Mouse (Mus musculus): ENCODE data around the gene Srgap1.

The Srgap1 gene

GRCm38 (mm10) chr10:121829034-121829433 lies 218.1 kb downstream of the Srgap1 start:
- DNase-seq (ENCODE audit: low read depth, low spot score), result no peak

- peak; percentile 51 for DNase-seq (ENCODE audit: low read depth, low spot score)
Measured at GRCm38 (mm10) chr10:121822674-121823073, 224.4 kb downstream of the Srgap1 start.

GRCm38 (mm10) chr10:121820846-121821245 lies 226.3 kb downstream of the Srgap1 start:
- DNase-seq (ENCODE audit: low read depth, low spot score), result no peak

- DNase-seq (ENCODE audit: low read depth, low spot score), result no peak
Measured at GRCm38 (mm10) chr10:121817983-121818382, 229.1 kb downstream of the Srgap1 start.

- no peak for DNase-seq (ENCODE audit: low read depth, low spot score)
Measured at GRCm38 (mm10) chr10:121807771-121808170, 239.3 kb downstream of the Srgap1 start.

GRCm38 (mm10) chr10:121806806-121807205 lies 240.3 kb downstream of the Srgap1 start:
- no peak for DNase-seq (ENCODE audit: low read depth, low spot score)

GRCm38 (mm10) chr10:121805933-121806341 lies 241.2 kb downstream of the Srgap1 start:
- DNase-seq (ENCODE audit: low read depth, low spot score), result no peak

- DNase-seq (ENCODE audit: low read depth, low spot score), result no peak
Measured at GRCm38 (mm10) chr10:121804551-121804950, 242.6 kb downstream of the Srgap1 start.

GRCm38 (mm10) chr10:121800041-121800440 lies 247.1 kb downstream of the Srgap1 start:
- DNase-seq (ENCODE audit: low read depth, low spot score), result no peak

- DNase-seq (ENCODE audit: low read depth, low spot score), result peak; percentile 51
Measured at GRCm38 (mm10) chr10:121796027-121796802, 250.9 kb downstream of the Srgap1 start.

GRCm38 (mm10) chr10:121794486-121794885 lies 252.6 kb downstream of the Srgap1 start:
- DNase-seq (ENCODE audit: low read depth, low spot score), result no peak

- no peak for DNase-seq (ENCODE audit: low read depth, low spot score)
Measured at GRCm38 (mm10) chr10:121792661-121793060, 254.5 kb downstream of the Srgap1 start.

- DNase-seq (ENCODE audit: low read depth, low spot score), result no peak
Measured at GRCm38 (mm10) chr10:121790078-121790477, 257.0 kb downstream of the Srgap1 start.

- DNase-seq (ENCODE audit: low read depth, low spot score), result peak; percentile 19
Measured at GRCm38 (mm10) chr10:121788536-121788935, 258.6 kb downstream of the Srgap1 start.

- DNase-seq (ENCODE audit: low read depth, low spot score), result no peak
Measured at GRCm38 (mm10) chr10:121781159-121781558, 266.0 kb downstream of the Srgap1 start.

- DNase-seq (ENCODE audit: low read depth, low spot score), result no peak
Measured at GRCm38 (mm10) chr10:121775990-121776389, 271.1 kb downstream of the Srgap1 start.

GRCm38 (mm10) chr10:121773813-121774212 lies 273.3 kb downstream of the Srgap1 start:
- DNase-seq (ENCODE audit: low read depth, low spot score), result no peak

GRCm38 (mm10) chr10:121770624-121771577 lies 276.2 kb downstream of the Srgap1 start:
- no peak for DNase-seq (ENCODE audit: low read depth, low spot score)

- DNase-seq (ENCODE audit: low read depth, low spot score), result peak; percentile 9
Measured at GRCm38 (mm10) chr10:121769711-121770110, 277.4 kb downstream of the Srgap1 start.

GRCm38 (mm10) chr10:121767295-121767694 lies 279.8 kb downstream of the Srgap1 start:
- DNase-seq (ENCODE audit: low read depth, low spot score), result peak; percentile 22

GRCm38 (mm10) chr10:121765174-121766057 lies 281.7 kb downstream of the Srgap1 start:
- DNase-seq (ENCODE audit: low read depth, low spot score), result no peak

All from 3T3-L1 (cell line).